Comparison of ENCODE assay signal across 8 mouse cellular contexts in genomic region chr4:123343471-123343789, GRCm38 (mm10). TPM values are rescaled to one million over a fixed set of nuclear protein-coding genes. Genes with fewer than 3 reads are reported as not detected.
A peak's percentile ranks its signal among the peaks of the same experiment; 100 is the strongest.
DNase-seq lines count a peak whose midpoint lies in the region; ATAC-seq lines count a peak whose summit lies in the region.

No protein-coding gene starts in this region.

- H3K27me3 ChIP-seq in neural tube, embryonic 11.5 days (ENCODE audit: control insufficient read depth, insufficient read depth, low read length), result peaks cover 40% of the 10 kb centered on the region
- H3K27me3 ChIP-seq in forebrain, embryonic 12.5 days, result peaks cover 47% of the 10 kb centered on the region
- H3K27me3 ChIP-seq in liver, embryonic 11.5 days (replicated peaks; ENCODE audit: control insufficient read depth, insufficient read depth, low read length), result peaks cover 40% of the 10 kb centered on the region
- H3K27me3 ChIP-seq in stomach, embryonic 14.5 days (ENCODE audit: control insufficient read depth, insufficient read depth, low read length), result peaks cover 35% of the 10 kb centered on the region

- H3K9me3 ChIP-seq in neural tube, embryonic 11.5 days (ENCODE audit: control insufficient read depth, low read length), result no peaks in the 10 kb centered on the region
- no peaks in the 10 kb centered on the region for H3K9me3 ChIP-seq in forebrain, embryonic 12.5 days
- H3K9me3 ChIP-seq in liver, embryonic 11.5 days (ENCODE audit: control insufficient read depth, low read length), result no peaks in the 10 kb centered on the region
- no peaks in the 10 kb centered on the region for H3K9me3 ChIP-seq in stomach, embryonic 14.5 days (ENCODE audit: control insufficient read depth, low read depth, low read length)

- H3K4me2 ChIP-seq in neural tube, embryonic 11.5 days (ENCODE audit: low read depth), result peak overlapping the region; percentile 92
- H3K4me2 ChIP-seq in forebrain, embryonic 12.5 days, result peak overlapping the region; percentile 93
- H3K4me2 ChIP-seq in liver, embryonic 11.5 days, result peak overlapping the region; percentile 97
- peak overlapping the region; percentile 84 for H3K4me2 ChIP-seq in stomach, embryonic 14.5 days (replicated peaks; ENCODE audit: low read depth, low read length)

- no peak overlapping the region for H3K27ac ChIP-seq in neural tube, embryonic 11.5 days (ENCODE audit: low read depth, low read length)
- no peak overlapping the region for H3K27ac ChIP-seq in forebrain, embryonic 12.5 days
- no peak overlapping the region for H3K27ac ChIP-seq in liver, embryonic 11.5 days (ENCODE audit: low read depth, low read length)
- no peak overlapping the region for H3K27ac ChIP-seq in stomach, embryonic 14.5 days (ENCODE audit: low read length)

- no peak for ATAC-seq in neural tube, embryonic 11.5 days (ENCODE audit: insufficient read depth, low FRiP score, low TSS enrichment)
- no peak for ATAC-seq in forebrain, embryonic 12.5 days (ENCODE audit: low FRiP score)
- peak; percentile 30; the same call in 1 of the 2 replicates for ATAC-seq in liver, embryonic 11.5 days (replicated peaks; ENCODE audit: low FRiP score)
- peak; percentile 53 for ATAC-seq in stomach, embryonic 14.5 days (ENCODE audit: insufficient number of reproducible peaks, insufficient read depth, low FRiP score, low read depth)

- DNase-seq in neural tube, embryonic 11.5 days (ENCODE audit: low spot score), result no peak
- no peak for DNase-seq in neural tube, embryonic 10.5 days (ENCODE audit: extremely low spot score, low spot score)
- no peak for DNase-seq in liver, embryonic 11.5 days (ENCODE audit: low spot score)
- no peak for DNase-seq in adrenal gland, postnatal 25 days
- DNase-seq in ovary, postnatal 14 days (ENCODE audit: low spot score), result no peak
- no peak for DNase-seq in cerebellum, adult 8-10 months

- no peak overlapping the region for H3K9ac ChIP-seq in neural tube, embryonic 11.5 days (ENCODE audit: low read length)
- peak overlapping the region; percentile 49; the same call in 1 of the 2 replicates for H3K9ac ChIP-seq in forebrain, embryonic 12.5 days
- H3K9ac ChIP-seq in liver, embryonic 11.5 days (ENCODE audit: low read depth, low read length), result peak overlapping the region; percentile 49
- H3K9ac ChIP-seq in stomach, embryonic 14.5 days (replicated peaks; ENCODE audit: low read depth, low read length), result no peak overlapping the region; the same call in 1 of the 2 replicates

- 5% methylated on average over 6 of the region's 6 CpGs for WGBS in neural tube, embryonic 11.5 days
- 10% methylated on average over 6 of the region's 6 CpGs for WGBS in forebrain, embryonic 12.5 days
- WGBS in liver, embryonic 11.5 days, result 4% methylated on average over 6 of the region's 6 CpGs
- 7% methylated on average over 6 of the region's 6 CpGs for WGBS in stomach, embryonic 14.5 days

- peak overlapping the region; percentile 49 for H3K4me3 ChIP-seq in neural tube, embryonic 11.5 days (ENCODE audit: low read depth, low read length)
- H3K4me3 ChIP-seq in forebrain, embryonic 12.5 days (replicated peaks), result peak overlapping the region; percentile 55
- H3K4me3 ChIP-seq in liver, embryonic 11.5 days (ENCODE audit: low read depth, low read length), result peak overlapping the region; percentile 67
- H3K4me3 ChIP-seq in stomach, embryonic 14.5 days (ENCODE audit: low read depth, low read length), result peak overlapping the region; percentile 47

- H3K4me1 ChIP-seq in neural tube, embryonic 11.5 days (ENCODE audit: control insufficient read depth, insufficient read depth, low read length), result peaks cover 6% of the 10 kb centered on the region; the same call in 1 of the 2 replicates
- peaks cover 12% of the 10 kb centered on the region for H3K4me1 ChIP-seq in forebrain, embryonic 12.5 days
- peaks cover 8% of the 10 kb centered on the region for H3K4me1 ChIP-seq in liver, embryonic 11.5 days (replicated peaks; ENCODE audit: control insufficient read depth, insufficient read depth, low read length)
- H3K4me1 ChIP-seq in stomach, embryonic 14.5 days (ENCODE audit: control insufficient read depth, insufficient read depth, low read length), result no peaks in the 10 kb centered on the region; the same call in 1 of the 2 replicates

- no peaks in the 10 kb centered on the region for H3K36me3 ChIP-seq in neural tube, embryonic 11.5 days (ENCODE audit: control insufficient read depth, insufficient read depth, low read length)
- peaks cover 14% of the 10 kb centered on the region for H3K36me3 ChIP-seq in forebrain, embryonic 12.5 days (replicated peaks)
- no peaks in the 10 kb centered on the region for H3K36me3 ChIP-seq in liver, embryonic 11.5 days (ENCODE audit: control insufficient read depth, insufficient read depth, low read length)
- no peaks in the 10 kb centered on the region; the same call in 1 of the 2 replicates for H3K36me3 ChIP-seq in stomach, embryonic 14.5 days (ENCODE audit: control insufficient read depth, insufficient read depth, low read length)

RNA-seq across cellular contexts. Expression of gene Bmp8a, which starts 0.4 kb away (rescaled TPM):
- polyA plus RNA-seq in neural tube, embryonic 11.5 days (2014; fragmentation: Nextera tagmentation; extraction: Ambion mirVana), result 0.15 and 0.45 TPM in 2 replicates
- 0.29 TPM in 1 of 2 replicates, not detected in the other for polyA plus RNA-seq in forebrain, embryonic 12.5 days (2016; fragmentation: Nextera tagmentation; extraction: Ambion mirVana)
- polyA plus RNA-seq in liver, embryonic 11.5 days (2014; fragmentation: Nextera tagmentation; extraction: Ambion mirVana), result 0.42 and 0.63 TPM in 2 replicates
- 0.55 TPM in 1 of 2 replicates, not detected in the other for polyA plus RNA-seq in stomach, embryonic 14.5 days (2014; fragmentation: Nextera tagmentation; extraction: Ambion mirVana)
- total RNA-seq in adrenal gland, postnatal 25 days (2021), result not detected in 2 replicates

RNA-seq across cellular contexts. Expression of gene Oxct2a, which starts 20.0 kb away (rescaled TPM):
- polyA plus RNA-seq in neural tube, embryonic 11.5 days (2014; fragmentation: Nextera tagmentation; extraction: Ambion mirVana), result not detected in 2 replicates
- polyA plus RNA-seq in forebrain, embryonic 12.5 days (2016; fragmentation: Nextera tagmentation; extraction: Ambion mirVana), result not detected in 2 replicates
- 0.18 TPM in 1 of 2 replicates, not detected in the other for polyA plus RNA-seq in liver, embryonic 11.5 days (2014; fragmentation: Nextera tagmentation; extraction: Ambion mirVana)
- polyA plus RNA-seq in stomach, embryonic 14.5 days (2014; fragmentation: Nextera tagmentation; extraction: Ambion mirVana), result not detected in 2 replicates
- not detected in 2 replicates for total RNA-seq in adrenal gland, postnatal 25 days (2021)

Comparison
In these comparisons a context has a peak if more than half of its experiments do, and no peak if none do; other contexts are left out.
1. ATAC-seq: peak in liver, embryonic 11.5 days (single experiment) and stomach, embryonic 14.5 days (single experiment); none in neural tube, embryonic 11.5 days (single experiment) and forebrain, embryonic 12.5 days (single experiment).
2. H3K9ac ChIP-seq: peak in forebrain, embryonic 12.5 days (single experiment) and liver, embryonic 11.5 days (single experiment); none in neural tube, embryonic 11.5 days (single experiment) and stomach, embryonic 14.5 days (single experiment).
3. Peak in every context shown above with its lines, with median percentiles within 50 percentile points of each other: H3K4me2 ChIP-seq and H3K4me3 ChIP-seq.